Mouse (Mus musculus) thymus, adult 2 months (tissue): ENCODE measurements around the gene 4930568D16Rik.
A peak's percentile ranks its signal among the peaks of the same experiment; 100 is the strongest.

Source experiments
- CTCF ChIP-seq: fragments of 200-500 bp; IDR thresholded peaks from 2 replicates; pipeline ENCODE4 v1.5.1; 2012; ENCODE audit warnings: mild to moderate bottlenecking, control low read depth, low read length, moderate library complexity, borderline replicate concordance; ENCODE audit not compliant: control insufficient read depth, poor library complexity, insufficient read depth; ENCODE audit errors: extremely low read depth
- POLR2A ChIP-seq: fragments of 200-500 bp; IDR thresholded peaks from 2 replicates; pipeline ENCODE4 v1.6.1; 2012; ENCODE audit warnings: mild to moderate bottlenecking, low read length, control low read depth, moderate library complexity; ENCODE audit not compliant: control insufficient read depth, poor library complexity, insufficient read depth; ENCODE audit errors: extremely low read depth

- peak; percentile 35; the same call in 1 of the 2 replicates for TF ChIP-seq POLR2A
- peak; percentile 21; the same call in 1 of the 2 replicates for TF ChIP-seq CTCF
Measured at GRCm38 (mm10) chr2:35336388-35337280, 30.9 kb downstream of the 4930568D16Rik start, which contains the start of gene Stom.
